Mouse (Mus musculus) lung, postnatal 0 days (tissue): ENCODE results near the gene Prrx1. TPM values are rescaled to one million over a fixed set of nuclear protein-coding genes. Genes with fewer than 3 reads are reported as not detected.
A peak's percentile ranks its signal among the peaks of the same experiment; 100 is the strongest.

Experiments
- ATAC-seq: fragments of 200-750 bp; cut with Nextera tagmentation; 2 replicates; pipeline ENCODE4 v1.8.0; 2017; ENCODE audit warnings: moderate library complexity
- DNase-seq: peaks from one replicate; pipeline ENCODE4 v3.0.0-alpha.2; 2016; ENCODE audit warnings: low spot score
- H3K27ac ChIP-seq: fragments of 300-500 bp; sonication (generic); 2 replicates; pipeline ENCODE4 v1.5.1; 2014; ENCODE audit warnings: antibody characterized with exemption, mild to moderate bottlenecking, low read length, mixed read lengths
- H3K27me3 ChIP-seq: fragments of 300-500 bp; sonication (generic); replicated peaks from 2 replicates; pipeline ENCODE4 v1.6.1; 2014; ENCODE audit warnings: low read length, mixed read lengths; ENCODE audit not compliant: insufficient read depth
- H3K36me3 ChIP-seq: fragments of 300-500 bp; sonication (generic); 2 replicates; pipeline ENCODE4 v1.6.1; 2014; ENCODE audit warnings: low read length, mixed read lengths; ENCODE audit not compliant: insufficient read depth
- H3K4me1 ChIP-seq: fragments of 300-500 bp; sonication (generic); 2 replicates; pipeline ENCODE4 v1.6.1; 2014; ENCODE audit warnings: antibody characterized with exemption, low read depth, low read length, mixed read lengths; ENCODE audit not compliant: insufficient read depth
- H3K4me2 ChIP-seq: fragments of 300-500 bp; sonication (generic); replicated peaks from 2 replicates; pipeline ENCODE4 v1.6.1; 2014; ENCODE audit warnings: low read depth, mild to moderate bottlenecking, low read length, moderate library complexity, mixed read lengths
- H3K4me3 ChIP-seq: fragments of 300-500 bp; sonication (generic); 2 replicates; pipeline ENCODE4 v1.5.1; 2014; ENCODE audit warnings: low read depth, low read length
- H3K9ac ChIP-seq: fragments of 300-500 bp; sonication (generic); replicated peaks from 2 replicates; pipeline ENCODE4 v1.6.1; 2014; ENCODE audit warnings: low read depth, mild to moderate bottlenecking
- H3K9me3 ChIP-seq: fragments of 300-500 bp; sonication (generic); 2 replicates; pipeline ENCODE4 v1.6.1; 2016; ENCODE audit warnings: low read length, mixed read lengths
- CTCF ChIP-seq: IDR thresholded peaks from 2 replicates; pipeline ENCODE4 v1.5.1; 2016; ENCODE audit warnings: antibody characterized with exemption, mild to moderate bottlenecking
- EP300 ChIP-seq: IDR thresholded peaks from 2 replicates; pipeline ENCODE4 v1.6.1; 2016; ENCODE audit warnings: antibody characterized with exemption, mild to moderate bottlenecking, control low read depth
- WGBS: fragments of 180-500 bp; shearing (Covaris S2); extraction: QIAGEN DNeasy Blood & Tissue Kit; methylation state at CpG from one replicate; pipeline ENCODE4 v1.1.7; 2014; 5-methylcytosine and 5-hydroxymethylcytosine counted together
- polyA plus RNA-seq: library from polyadenylated mRNA; unstranded; fragments of >200 nt; fragmentation: Nextera tagmentation; extraction: Ambion mirVana; gene quantifications from 2 replicates; pipeline ENCODE4 v1.2.1, GENCODE M21; 2015

The Prrx1 gene
- polyA plus RNA-seq, 1 experiment from 2014 or later, result 3.6 TPM

DNA sequence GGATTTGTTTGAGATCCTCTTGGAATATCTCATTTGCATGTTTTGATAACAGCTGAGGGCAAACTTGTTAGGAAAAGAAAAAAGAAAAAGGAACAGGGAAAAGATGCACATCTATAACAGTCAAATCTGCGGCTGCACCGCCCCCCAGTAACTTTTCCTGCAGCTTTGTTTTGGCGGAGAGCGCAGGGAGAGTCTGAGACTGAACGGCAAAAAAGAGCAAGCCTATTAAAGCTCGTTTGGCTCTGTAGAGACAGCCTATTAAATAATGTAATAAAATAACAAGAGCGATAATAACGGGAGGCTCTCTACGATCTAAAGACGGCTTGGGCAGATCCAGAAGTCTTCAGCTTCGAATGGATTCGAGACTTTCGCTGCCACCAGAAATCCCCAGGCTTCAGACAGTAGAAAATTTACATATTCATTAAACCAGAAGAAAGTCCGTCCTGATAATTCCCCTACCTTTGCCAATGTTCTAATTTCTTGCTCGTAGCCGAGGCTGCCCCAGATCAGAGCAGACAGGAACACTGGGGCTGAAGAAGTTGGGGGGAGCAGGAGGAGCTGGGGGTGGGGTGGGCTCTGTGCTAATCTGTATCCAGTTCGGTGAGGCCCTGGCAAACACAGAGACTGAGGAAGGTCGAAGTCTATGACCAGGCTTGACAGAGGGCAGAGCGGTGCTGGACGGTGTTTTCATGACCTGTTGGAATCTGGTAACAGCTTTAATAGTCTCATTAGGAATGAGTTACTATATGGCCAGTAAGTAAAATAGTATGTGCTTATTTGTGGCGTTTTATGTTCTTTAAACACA, 613 bp upstream of the Prrx1 start:
- no peak overlapping the region for H3K27ac ChIP-seq
- DNase-seq (peak; percentile 36), ATAC-seq (no peak)
- peak overlapping the region; percentile 56 for H3K4me3 ChIP-seq
- no peaks in the 10 kb centered on the region for H3K4me1 ChIP-seq
- H3K36me3 ChIP-seq, result no peaks in the 10 kb centered on the region
- H3K27me3 ChIP-seq, result peaks cover 27% of the 10 kb centered on the region; the same call in 1 of the 2 replicates
- H3K4me2 ChIP-seq, result peak overlapping the region; percentile 83
- no peak overlapping the region for H3K9ac ChIP-seq
- no peak for TF ChIP-seq CTCF
- no peak for TF ChIP-seq EP300
- no peaks in the 10 kb centered on the region for H3K9me3 ChIP-seq
- 2% methylated on average over 21 of the region's 21 CpGs for WGBS

DNA sequence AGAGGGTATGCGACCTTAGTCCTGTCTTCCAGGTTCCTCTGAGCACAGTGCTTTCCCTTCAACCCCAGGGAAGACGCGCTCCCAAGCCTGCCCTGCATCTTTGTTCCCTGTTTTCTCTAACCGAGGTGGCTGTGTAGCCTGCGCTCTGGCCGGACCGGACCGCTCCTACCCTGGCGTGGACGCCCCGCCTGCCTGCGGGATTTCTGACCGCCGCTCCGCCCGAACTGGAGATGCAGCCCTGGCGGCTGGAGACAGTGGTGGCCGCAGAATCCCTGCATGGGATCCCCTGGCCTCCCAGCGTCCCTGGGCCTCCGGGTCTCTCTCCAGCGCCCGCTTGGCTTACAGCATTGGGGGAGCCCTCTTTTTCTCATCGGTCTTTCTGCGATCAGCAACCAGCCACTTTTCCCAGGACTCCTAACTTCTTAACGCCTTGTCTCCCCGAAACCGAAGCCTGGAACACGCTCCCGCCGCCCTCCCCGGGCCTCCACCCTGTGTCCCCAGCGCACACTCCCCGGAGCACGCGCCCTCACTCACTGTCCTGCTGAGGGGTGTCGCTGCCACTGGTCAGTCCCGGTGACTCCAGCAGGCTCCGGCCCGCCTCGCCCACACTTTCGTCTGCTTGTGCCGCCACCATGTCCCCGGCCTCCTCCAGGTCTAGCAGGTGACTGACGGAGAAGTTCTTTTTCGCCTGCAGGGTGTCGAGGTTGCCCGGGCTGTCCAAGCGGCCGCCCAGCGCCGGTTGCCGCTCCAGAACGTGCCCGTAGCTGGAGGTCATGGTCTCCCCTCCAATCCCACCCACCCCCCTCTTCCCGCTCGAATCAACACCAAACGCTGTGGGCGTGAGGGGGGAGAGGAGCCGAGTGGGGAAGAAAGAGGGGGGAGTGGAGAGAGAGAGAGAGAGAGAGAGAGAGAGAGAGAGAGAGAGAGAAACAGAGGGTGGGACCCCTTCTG, 1.4 kb downstream of the Prrx1 start:
- TF ChIP-seq EP300 (no peak), CTCF (peak; percentile 19; the same call in 1 of the 2 replicates)
- Histone ChIP-seq H3K9me3 (no peaks in the 10 kb centered on the region), H3K4me2 (peak overlapping the region; percentile 83), H3K9ac (peak overlapping the region; percentile 10), H3K4me3 (peak overlapping the region; percentile 56), H3K27me3 (peaks cover 41% of the 10 kb centered on the region; the same call in 1 of the 2 replicates), H3K4me1 (no peaks in the 10 kb centered on the region), H3K27ac (no peak overlapping the region), H3K36me3 (no peaks in the 10 kb centered on the region)
- WGBS, result 1% methylated on average over 56 of the region's 59 CpGs
- peak; percentile 52 for DNase-seq
- peak; percentile 77 for ATAC-seq

DNA sequence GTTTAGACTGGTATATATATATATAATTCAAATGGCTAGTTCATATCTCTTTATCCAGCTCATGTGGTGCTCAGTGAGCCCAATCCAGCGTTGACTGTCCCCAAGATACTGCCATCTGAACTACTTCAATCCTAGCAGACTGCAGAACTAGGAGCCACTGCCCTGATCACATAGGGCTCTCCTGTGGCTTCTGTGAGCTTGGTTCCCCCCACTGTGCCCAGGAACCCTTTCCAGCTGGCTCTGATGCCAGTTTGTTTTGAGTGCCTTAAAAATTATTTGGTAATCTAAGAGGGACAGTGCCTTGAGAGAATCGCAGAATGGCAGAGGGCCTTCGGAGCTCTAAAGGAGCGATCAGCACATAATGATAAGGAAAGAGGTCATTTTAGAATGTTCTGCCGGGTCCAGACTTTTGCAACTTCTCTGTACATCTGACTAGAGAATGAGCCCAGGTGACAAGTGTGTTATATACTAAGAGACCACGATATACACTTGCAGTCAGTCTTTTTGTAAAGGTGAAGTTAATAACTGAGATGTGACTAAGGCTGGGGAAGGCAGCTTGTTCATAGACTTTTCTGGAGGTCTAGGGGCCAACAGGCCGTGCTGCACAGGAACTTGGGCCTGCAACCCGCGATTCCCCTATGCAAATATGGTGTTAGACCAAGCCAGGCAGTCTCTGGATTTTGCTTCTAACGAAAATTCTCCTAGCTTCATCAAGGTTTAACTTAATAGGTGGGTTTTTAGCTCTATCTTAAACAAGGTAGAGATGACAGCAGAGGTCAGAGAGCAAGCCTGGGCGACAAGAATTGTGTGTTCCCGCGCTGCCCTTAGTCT, 2.3 kb downstream of the Prrx1 start:
- Histone ChIP-seq H3K4me3 (peak overlapping the region; percentile 56), H3K9me3 (no peaks in the 10 kb centered on the region), H3K4me1 (no peaks in the 10 kb centered on the region), H3K27me3 (peaks cover 41% of the 10 kb centered on the region; the same call in 1 of the 2 replicates), H3K27ac (no peak overlapping the region), H3K36me3 (no peaks in the 10 kb centered on the region), H3K4me2 (peak overlapping the region; percentile 83), H3K9ac (peak overlapping the region; percentile 10; the same call in 1 of the 2 replicates)
- no peak for TF ChIP-seq CTCF
- no peak for TF ChIP-seq EP300
- WGBS, result 29% methylated on average over 13 of the region's 13 CpGs
- DNase-seq, result no peak
- no peak for ATAC-seq

DNA sequence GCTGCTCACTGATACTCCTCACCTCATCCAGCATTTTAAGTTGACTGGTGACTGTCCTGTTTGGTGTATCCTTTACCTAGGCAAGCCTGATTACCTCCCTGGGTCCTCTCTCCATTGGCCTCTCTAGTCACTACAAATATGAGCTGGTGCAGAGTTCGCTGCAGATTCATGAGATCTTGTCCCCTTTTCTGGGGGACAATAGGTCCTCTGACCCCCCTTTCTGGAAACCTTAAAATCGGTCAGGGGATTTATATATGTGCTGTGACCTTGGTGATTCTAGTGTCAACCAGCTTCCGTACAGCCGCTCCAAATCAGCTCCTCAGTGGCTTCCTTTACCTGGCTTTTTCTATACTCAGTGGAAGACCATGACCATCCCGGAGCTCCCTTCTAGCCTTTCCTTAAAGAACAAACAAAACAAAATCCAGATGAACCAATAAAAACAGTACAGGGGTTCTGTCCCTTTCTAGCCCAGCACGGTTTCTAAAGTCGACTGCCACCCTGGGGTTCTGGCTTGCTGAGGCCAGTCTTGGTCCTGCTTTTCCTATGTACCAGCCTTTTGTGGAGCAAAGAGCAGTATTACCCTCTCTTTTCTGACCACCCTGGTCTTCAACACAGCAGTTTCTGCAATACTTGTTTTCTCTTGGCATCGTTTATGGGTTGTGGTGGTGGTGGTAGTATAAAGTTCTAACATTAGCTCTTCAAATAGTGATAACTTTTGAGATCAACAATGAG, 3.3 kb downstream of the Prrx1 start:
- no peaks in the 10 kb centered on the region for H3K4me1 ChIP-seq
- WGBS, result 32% methylated on average over 8 of the region's 8 CpGs
- H3K9ac ChIP-seq, result no peak overlapping the region
- H3K27ac ChIP-seq, result no peak overlapping the region
- peaks cover 35% of the 10 kb centered on the region; the same call in 1 of the 2 replicates for H3K27me3 ChIP-seq
- no peak overlapping the region for H3K4me2 ChIP-seq
- H3K9me3 ChIP-seq, result no peaks in the 10 kb centered on the region
- no peaks in the 10 kb centered on the region for H3K36me3 ChIP-seq
- DNase-seq, result no peak
- H3K4me3 ChIP-seq, result no peak overlapping the region
- TF ChIP-seq EP300 (no peak), CTCF (no peak)
- no peak for ATAC-seq

DNA sequence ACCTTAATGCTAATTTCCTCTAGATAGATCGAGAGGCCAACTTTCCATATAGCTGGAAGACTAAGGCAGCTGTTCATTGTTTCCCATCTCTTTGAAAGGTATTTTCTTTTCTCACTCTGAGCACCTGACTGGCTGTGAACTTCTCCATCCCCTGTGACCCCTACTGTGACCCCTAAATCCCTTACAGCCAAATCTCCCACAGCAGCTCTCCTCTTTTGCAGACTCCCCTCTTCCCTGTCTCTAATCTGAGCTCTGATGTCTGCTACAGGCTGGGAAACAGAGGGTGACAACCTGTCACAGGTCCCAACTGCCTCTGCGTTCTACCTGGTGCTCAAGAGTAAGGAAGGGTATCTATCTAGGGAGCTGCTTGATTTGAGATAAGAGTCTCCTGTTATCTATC, 4.0 kb downstream of the Prrx1 start:
- Histone ChIP-seq H3K27ac (no peak overlapping the region), H3K9me3 (no peaks in the 10 kb centered on the region), H3K36me3 (no peaks in the 10 kb centered on the region), H3K9ac (no peak overlapping the region), H3K27me3 (peaks cover 35% of the 10 kb centered on the region; the same call in 1 of the 2 replicates), H3K4me3 (no peak overlapping the region), H3K4me2 (no peak overlapping the region), H3K4me1 (no peaks in the 10 kb centered on the region)
- TF ChIP-seq CTCF, result no peak
- TF ChIP-seq EP300, result no peak
- 26% methylated on average over 2 of the region's 2 CpGs for WGBS
- no peak for DNase-seq
- no peak for ATAC-seq
